Mouse (Mus musculus) CH12.LX (cell line): ENCODE results near the gene Cacnb3.

Experiments used
- CTCF ChIP-seq, 2 experiments: IDR thresholded peaks in 1 of 2; conservative IDR thresholded peaks in 1 of 2; 2 replicates each; pipeline ENCODE4 v1.5.1; 2011 to 2012; ENCODE audit warnings: low read depth in 2 of 2, low read length in 2 of 2, improper control_type of control experiment in 1 of 2, inconsistent platforms in 1 of 2, mild to moderate bottlenecking in 1 of 2, moderate library complexity in 1 of 2
- MAX ChIP-seq: IDR thresholded peaks from 2 replicates; pipeline ENCODE4 v1.6.1; 2011; ENCODE audit warnings: low read length, improper control_type of control experiment

DNA sequence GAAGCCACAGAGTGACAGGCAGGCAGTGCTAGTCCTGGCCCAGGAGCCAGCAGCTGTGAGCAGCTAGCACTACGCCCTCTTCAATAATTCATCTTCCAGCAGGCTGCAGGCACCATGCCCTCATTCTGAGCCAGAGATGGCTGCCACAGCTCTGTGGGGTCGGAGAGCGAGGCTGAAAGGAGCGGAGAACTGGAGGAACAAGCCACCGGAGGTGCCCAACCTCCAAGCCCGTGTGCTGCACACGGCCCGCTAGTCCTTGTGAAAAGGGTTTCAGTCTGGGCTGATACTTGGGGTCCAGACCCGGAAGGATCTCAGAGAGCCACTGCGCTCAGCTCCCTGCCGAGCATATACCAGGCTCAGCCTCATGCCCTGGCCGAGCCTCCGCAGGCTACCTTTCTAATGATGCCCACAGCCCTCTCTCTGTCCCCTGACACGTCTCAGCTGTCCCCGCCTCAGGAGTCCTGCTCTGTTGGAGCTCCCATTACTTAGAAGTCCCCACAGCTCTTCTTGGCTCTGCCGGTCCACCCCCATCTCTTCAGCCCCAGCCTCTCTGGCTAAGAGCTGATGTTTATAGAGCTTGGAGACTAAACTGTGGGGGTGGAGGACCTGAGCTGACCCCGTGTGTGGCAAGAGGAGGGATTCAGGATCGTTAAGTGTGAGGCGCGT is 1.9 kb upstream of the Cacnb3 start:
- TF ChIP-seq CTCF (conservative IDR thresholded peaks at IDR 0.05 in 1 of 2, IDR thresholded peaks at IDR 0.05 in 1 of 2; ENCODE audit: low read depth in 2 of 2, low read length in 2 of 2): no peak
- TF ChIP-seq MAX: no peak
